Mouse (Mus musculus): ENCODE results near the gene Tacc2. TPM values are rescaled to one million over a fixed set of nuclear protein-coding genes. Genes with fewer than 3 reads are reported as not detected.
"Not testable (repeated sequence)": the region's sequence is repeated elsewhere in the genome, so short reads cannot be mapped to it uniquely, and the experiment has no call there.

The Tacc2 gene
- total RNA-seq, 2 experiments from 2014 or later, result 50.8 to 55.8 TPM

- peak; percentile 36 to 39 for DNase-seq (ENCODE audit: low spot score in 2 of 2)
Measured at GRCm38 (mm10) chr7:130646762-130647139, 69.5 kb downstream of the Tacc2 start.

- no peak for DNase-seq (ENCODE audit: low spot score in 2 of 2)
Measured at GRCm38 (mm10) chr7:130648061-130648460, 70.8 kb downstream of the Tacc2 start.

GRCm38 (mm10) chr7:130649257-130649656 is 72.0 kb downstream of the Tacc2 start:
- no peak for DNase-seq (ENCODE audit: low spot score in 2 of 2)

GRCm38 (mm10) chr7:130650621-130651020 is 73.4 kb downstream of the Tacc2 start:
- no peak for DNase-seq (ENCODE audit: low spot score in 2 of 2)

GRCm38 (mm10) chr7:130653036-130653555 is 75.9 kb downstream of the Tacc2 start:
- no peak for DNase-seq (ENCODE audit: low spot score in 2 of 2)

- no peak for DNase-seq (ENCODE audit: low spot score in 2 of 2)
Measured at GRCm38 (mm10) chr7:130654562-130654961, 77.3 kb downstream of the Tacc2 start.

- DNase-seq (ENCODE audit: low spot score in 2 of 2), result no peak
Measured at GRCm38 (mm10) chr7:130656965-130657364, 79.7 kb downstream of the Tacc2 start.

- peak in 1 of 2 experiments; percentile 25 for DNase-seq (ENCODE audit: low spot score in 2 of 2)
Measured at GRCm38 (mm10) chr7:130657751-130658150, 80.5 kb downstream of the Tacc2 start.

GRCm38 (mm10) chr7:130659129-130659528 is 81.9 kb downstream of the Tacc2 start:
- no peak for DNase-seq (ENCODE audit: low spot score in 2 of 2)

- no peak for DNase-seq (ENCODE audit: low spot score in 2 of 2)
Measured at GRCm38 (mm10) chr7:130662250-130662649, 85.0 kb downstream of the Tacc2 start.

- no peak for DNase-seq (ENCODE audit: low spot score in 2 of 2)
Measured at GRCm38 (mm10) chr7:130662869-130663268, 85.6 kb downstream of the Tacc2 start.

- DNase-seq (ENCODE audit: low spot score in 2 of 2), result no peak
Measured at GRCm38 (mm10) chr7:130664037-130664436, 86.8 kb downstream of the Tacc2 start.

GRCm38 (mm10) chr7:130664629-130665028 is 87.4 kb downstream of the Tacc2 start:
- no peak for DNase-seq (ENCODE audit: low spot score in 2 of 2)

GRCm38 (mm10) chr7:130665358-130665757 is 88.1 kb downstream of the Tacc2 start:
- no peak for DNase-seq (ENCODE audit: low spot score in 2 of 2)

- not testable (repeated sequence) for DNase-seq (ENCODE audit: low spot score in 2 of 2)
Measured at GRCm38 (mm10) chr7:130668013-130668412, 90.8 kb downstream of the Tacc2 start.

- DNase-seq (ENCODE audit: low spot score in 2 of 2), result no peak
Measured at GRCm38 (mm10) chr7:130668729-130669281, 91.6 kb downstream of the Tacc2 start.

GRCm38 (mm10) chr7:130669370-130669881 is 92.2 kb downstream of the Tacc2 start:
- DNase-seq (ENCODE audit: low spot score in 2 of 2), result no peak

- DNase-seq (ENCODE audit: low spot score in 2 of 2), result no peak
Measured at GRCm38 (mm10) chr7:130670358-130670757, 93.1 kb downstream of the Tacc2 start.

- no peak for DNase-seq (ENCODE audit: low spot score in 2 of 2)
Measured at GRCm38 (mm10) chr7:130671301-130671700, 94.1 kb downstream of the Tacc2 start.

GRCm38 (mm10) chr7:130673169-130674033 is 96.2 kb downstream of the Tacc2 start:
- DNase-seq (ENCODE audit: low spot score in 2 of 2), result no peak

GRCm38 (mm10) chr7:130674526-130674925 is 97.3 kb downstream of the Tacc2 start:
- DNase-seq (ENCODE audit: low spot score in 2 of 2), result no peak

- DNase-seq (ENCODE audit: low spot score in 2 of 2), result no peak
Measured at GRCm38 (mm10) chr7:130676885-130677540, 99.8 kb downstream of the Tacc2 start.

Measured in adrenal gland, postnatal 4 days (tissue).